Mouse (Mus musculus): ENCODE results near the gene Alox12b.

Alox12b gene

GRCm38 (mm10) chr11:69123056-69123692, 33.6 kb upstream of the Alox12b start:
- peak; percentile 88 for DNase-seq (ENCODE audit: low read depth, low spot score)

- DNase-seq (ENCODE audit: low read depth, low spot score): peak; percentile 87
Measured at GRCm38 (mm10) chr11:69123693-69124497, 32.9 kb upstream of the Alox12b start.

GRCm38 (mm10) chr11:69124498-69124847, 32.3 kb upstream of the Alox12b start:
- peak; percentile 86 for DNase-seq (ENCODE audit: low read depth, low spot score)

- DNase-seq (ENCODE audit: low read depth, low spot score): peak; percentile 90
Measured at GRCm38 (mm10) chr11:69125041-69125851, 31.5 kb upstream of the Alox12b start.

- DNase-seq (ENCODE audit: low read depth, low spot score): no peak
Measured at GRCm38 (mm10) chr11:69125852-69125918, 31.1 kb upstream of the Alox12b start, which contains the start of gene Aloxe3. Gene Aloxe3, plus strand, starts transcription at chr11:69125896.

- peak; percentile 58 for DNase-seq (ENCODE audit: low read depth, low spot score)
Measured at GRCm38 (mm10) chr11:69125919-69126705, 30.7 kb upstream of the Alox12b start.

- DNase-seq (ENCODE audit: low read depth, low spot score): no peak
Measured at GRCm38 (mm10) chr11:69126706-69127095, 30.1 kb upstream of the Alox12b start.

GRCm38 (mm10) chr11:69128426-69129122, 28.2 kb upstream of the Alox12b start:
- no peak for DNase-seq (ENCODE audit: low read depth, low spot score)

- peak; percentile 38 for DNase-seq (ENCODE audit: low read depth, low spot score)
Measured at GRCm38 (mm10) chr11:69133566-69133922, 23.2 kb upstream of the Alox12b start.

- peak; percentile 69 for DNase-seq (ENCODE audit: low read depth, low spot score)
Measured at GRCm38 (mm10) chr11:69133923-69134621, 22.7 kb upstream of the Alox12b start.

GRCm38 (mm10) chr11:69134622-69134968, 22.2 kb upstream of the Alox12b start:
- DNase-seq (ENCODE audit: low read depth, low spot score): no peak

GRCm38 (mm10) chr11:69135361-69135760, 21.4 kb upstream of the Alox12b start:
- no peak for DNase-seq (ENCODE audit: low read depth, low spot score)

GRCm38 (mm10) chr11:69147546-69147945, 9.2 kb upstream of the Alox12b start:
- DNase-seq (ENCODE audit: low read depth, low spot score): no peak

- DNase-seq (ENCODE audit: low read depth, low spot score): no peak
Measured at GRCm38 (mm10) chr11:69148451-69148960, 8.3 kb upstream of the Alox12b start.

GRCm38 (mm10) chr11:69149728-69150127, 7.1 kb upstream of the Alox12b start:
- no peak for DNase-seq (ENCODE audit: low read depth, low spot score)

GRCm38 (mm10) chr11:69150444-69150843, 6.3 kb upstream of the Alox12b start:
- DNase-seq (ENCODE audit: low read depth, low spot score): peak; percentile 78

GRCm38 (mm10) chr11:69151004-69151403, 5.8 kb upstream of the Alox12b start:
- DNase-seq (ENCODE audit: low read depth, low spot score): no peak

GRCm38 (mm10) chr11:69153831-69154230, 3.0 kb upstream of the Alox12b start:
- no peak for DNase-seq (ENCODE audit: low read depth, low spot score)

- DNase-seq (ENCODE audit: low read depth, low spot score): no peak
Measured at GRCm38 (mm10) chr11:69155351-69155750, 1.4 kb upstream of the Alox12b start.

- DNase-seq (ENCODE audit: low read depth, low spot score): no peak
Measured at GRCm38 (mm10) chr11:69169313-69169712, 12.5 kb downstream of the Alox12b start.

- DNase-seq (ENCODE audit: low read depth, low spot score): peak; percentile 62
Measured at GRCm38 (mm10) chr11:69171626-69172025, 14.8 kb downstream of the Alox12b start.

Data from CD4-positive, CD25-positive, alpha-beta regulatory T cell, adult 2 months (primary cell).